Mouse (Mus musculus) midbrain, embryonic 16.5 days (tissue): Measurements from ENCODE around the gene Cdca4. TPM values are rescaled to one million over a fixed set of nuclear protein-coding genes. Genes with fewer than 3 reads are reported as not detected.

Experiments used
- ATAC-seq: fragments of 200-750 bp; cut with Nextera tagmentation; 2 replicates; pipeline ENCODE4 v1.8.0; 2017; ENCODE audit warnings: moderate TSS enrichment
- H3K27ac ChIP-seq: fragments of 300-500 bp; sonication (generic); 2 replicates; pipeline ENCODE4 v1.5.1; 2014; ENCODE audit warnings: mild to moderate bottlenecking, low read length, mixed read lengths
- H3K27me3 ChIP-seq: fragments of 300-500 bp; sonication (generic); 2 replicates; pipeline ENCODE4 v1.6.1; 2014; ENCODE audit warnings: low read depth, low read length, mixed read lengths; ENCODE audit not compliant: control insufficient read depth, insufficient read depth
- H3K36me3 ChIP-seq: fragments of 300-500 bp; sonication (generic); 2 replicates; pipeline ENCODE4 v1.6.1; 2014; ENCODE audit warnings: mild to moderate bottlenecking, low read length, moderate library complexity, mixed read lengths; ENCODE audit not compliant: control insufficient read depth, insufficient read depth
- H3K4me1 ChIP-seq: fragments of 300-500 bp; sonication (generic); 2 replicates; pipeline ENCODE4 v1.6.1; 2014; ENCODE audit warnings: mild to moderate bottlenecking, low read length, mixed read lengths; ENCODE audit not compliant: control insufficient read depth, insufficient read depth
- H3K4me2 ChIP-seq: fragments of 300-500 bp; sonication (generic); 2 replicates; pipeline ENCODE4 v1.6.1; 2014; ENCODE audit warnings: mild to moderate bottlenecking, low read length, mixed read lengths
- H3K4me3 ChIP-seq: fragments of 300-500 bp; sonication (generic); 2 replicates; pipeline ENCODE4 v1.5.1; 2014; ENCODE audit warnings: low read depth, mild to moderate bottlenecking, low read length, moderate library complexity, mixed read lengths
- H3K9ac ChIP-seq: fragments of 300-500 bp; sonication (generic); 2 replicates; pipeline ENCODE4 v1.6.1; 2014; ENCODE audit warnings: low read depth, low read length, mixed read lengths
- H3K9me3 ChIP-seq: fragments of 300-500 bp; sonication (generic); replicated peaks from 2 replicates; pipeline ENCODE4 v1.6.1; 2014; ENCODE audit warnings: mild to moderate bottlenecking, low read length, mixed read lengths; ENCODE audit not compliant: control insufficient read depth, poor library complexity, severe bottlenecking
- WGBS: fragments of 180-500 bp; shearing (Covaris S2); extraction: QIAGEN DNeasy Blood & Tissue Kit; methylation state at CpG from one replicate; pipeline ENCODE4 v1.1.7; 2014; 5-methylcytosine and 5-hydroxymethylcytosine counted together
- polyA plus RNA-seq: library from polyadenylated mRNA; unstranded; fragments of >200 nt; fragmentation: Nextera tagmentation; extraction: Ambion mirVana; gene quantifications from 2 replicates; pipeline ENCODE4 v1.2.1, GENCODE M21; 2015

The Cdca4 gene
- polyA plus RNA-seq, result 32.6 and 37.6 TPM in 2 replicates

DNA sequence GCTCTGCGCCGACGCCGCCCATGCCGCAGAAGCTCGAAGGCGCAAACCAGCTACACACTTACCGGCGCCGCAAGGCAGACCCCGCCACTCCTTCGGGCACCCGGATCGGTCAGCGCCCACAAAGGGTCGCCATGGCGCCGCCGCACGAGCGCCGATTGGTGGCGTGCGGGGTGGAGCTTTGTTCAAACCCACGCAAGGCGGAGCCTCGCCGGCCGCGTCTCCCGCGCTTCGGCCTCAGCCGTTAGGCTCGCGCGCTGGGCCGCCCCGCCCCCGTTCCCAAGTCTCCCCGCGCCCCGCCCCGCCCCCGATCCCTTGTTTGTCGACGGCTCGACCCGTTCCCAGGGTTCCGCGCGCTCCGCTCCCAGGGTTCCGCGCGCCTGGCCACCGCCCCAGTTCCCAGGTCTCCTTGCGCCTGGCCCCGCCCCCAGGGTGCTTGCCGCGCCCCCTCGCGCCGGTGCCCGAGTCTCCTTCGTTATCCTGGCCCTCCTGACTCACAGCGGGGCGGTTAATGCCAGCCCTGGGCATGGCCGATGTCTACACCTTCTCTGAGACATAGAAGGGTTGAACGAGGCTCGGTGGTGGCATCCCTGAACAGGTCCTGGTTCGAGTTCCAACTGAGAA lies at the start of gene Cdca4:
Gene Cdca4 (minus strand): TSS at position 180 of the 621 bp plus-strand sequence.
- no peaks in the 10 kb centered on the region for H3K27me3 ChIP-seq
- H3K36me3 ChIP-seq, result 0 out of 2 replicates have a peak, but pooled peaks cover 2% of the 10 kb centered on the region
- peak within 1 kb of the TSS; percentile 93 for H3K9ac ChIP-seq
- peak; percentile 96 for ATAC-seq
- H3K4me2 ChIP-seq, result peak within 1 kb of the TSS; percentile 97
- peak within 1 kb of the TSS; percentile 89 for H3K4me3 ChIP-seq
- H3K4me1 ChIP-seq, result peaks cover 41% of the 10 kb centered on the region
- H3K27ac ChIP-seq, result peak within 1 kb of the TSS; percentile 86
- H3K9me3 ChIP-seq, result no peaks in the 10 kb centered on the region
- WGBS, result under 1% methylated on average over 47 of the region's 72 CpGs

DNA sequence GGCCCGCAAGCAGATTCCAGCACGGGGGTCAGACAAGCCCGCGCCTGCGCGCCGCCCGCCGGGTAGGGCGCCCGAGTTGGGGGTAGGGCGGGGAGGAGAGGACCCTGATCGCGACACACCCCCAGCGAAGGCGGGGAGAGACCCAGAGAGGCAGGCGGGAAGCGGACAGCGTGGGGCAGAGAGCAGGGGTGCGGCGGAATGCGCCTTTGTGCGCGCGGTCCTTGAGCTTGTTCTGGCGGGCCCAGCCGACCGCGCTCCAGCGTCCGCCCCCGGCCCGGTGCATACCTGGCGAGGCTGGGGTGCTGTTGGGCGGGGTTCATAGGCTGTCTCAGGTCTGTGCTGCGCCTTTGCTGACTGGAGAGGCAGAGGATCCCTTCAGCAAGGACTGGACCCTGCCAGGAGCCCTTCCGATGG lies 48.4 kb upstream of the Cdca4 start:
- peak overlapping the region; percentile 64 for H3K4me2 ChIP-seq
- no peaks in the 10 kb centered on the region for H3K9me3 ChIP-seq
- ATAC-seq, result no peak
- peak overlapping the region; percentile 44; the same call in 1 of the 2 replicates for H3K9ac ChIP-seq
- peaks cover 10% of the 10 kb centered on the region for H3K4me1 ChIP-seq
- no peaks in the 10 kb centered on the region for H3K36me3 ChIP-seq
- peak overlapping the region; percentile 36 for H3K4me3 ChIP-seq
- H3K27ac ChIP-seq, result no peak overlapping the region
- peaks cover 53% of the 10 kb centered on the region for H3K27me3 ChIP-seq
- 2% methylated on average over 36 of the region's 37 CpGs for WGBS

DNA sequence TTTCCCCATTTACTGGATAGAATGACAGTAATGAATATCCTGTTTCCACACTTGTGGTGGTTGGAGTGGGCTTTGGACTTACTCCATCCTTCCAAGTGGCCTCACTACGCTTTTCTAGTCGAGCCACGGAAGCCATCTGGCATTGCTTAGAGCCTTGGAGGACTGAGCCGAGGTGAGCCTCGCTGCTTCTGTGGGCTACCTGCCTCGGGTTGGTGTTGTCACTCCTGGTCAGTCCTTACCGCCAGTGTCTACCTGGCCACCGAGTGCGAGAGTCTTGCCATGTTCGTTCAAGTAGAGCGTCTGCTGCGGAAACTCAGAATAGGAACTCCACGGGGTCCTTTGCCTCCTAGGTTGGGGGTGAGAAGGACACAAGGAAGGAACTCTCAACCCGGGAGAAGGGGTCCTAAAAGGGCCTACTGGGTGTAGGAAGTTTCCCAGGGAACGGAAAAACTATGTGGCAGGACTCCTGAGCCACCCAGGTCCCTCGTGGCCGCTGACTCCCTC lies 47.9 kb upstream of the Cdca4 start:
- Histone ChIP-seq H3K27ac (no peak overlapping the region), H3K9me3 (no peaks in the 10 kb centered on the region), H3K4me2 (peak overlapping the region; percentile 64), H3K9ac (peak overlapping the region; percentile 44; the same call in 1 of the 2 replicates), H3K36me3 (no peaks in the 10 kb centered on the region), H3K27me3 (peaks cover 53% of the 10 kb centered on the region), H3K4me3 (peak overlapping the region; percentile 36), H3K4me1 (peaks cover 10% of the 10 kb centered on the region)
- no peak for ATAC-seq
- 7% methylated on average over 17 of the region's 17 CpGs for WGBS

- no peak overlapping the region for H3K9ac ChIP-seq
- H3K27me3 ChIP-seq, result peaks cover 53% of the 10 kb centered on the region
- no peaks in the 10 kb centered on the region for H3K36me3 ChIP-seq
- H3K9me3 ChIP-seq, result no peaks in the 10 kb centered on the region
- H3K27ac ChIP-seq, result no peak overlapping the region
- ATAC-seq, result no peak
- WGBS, result 6% methylated on average over 28 of the region's 28 CpGs
- peaks cover 10% of the 10 kb centered on the region for H3K4me1 ChIP-seq
- no peak overlapping the region for H3K4me3 ChIP-seq
- H3K4me2 ChIP-seq, result peak overlapping the region; percentile 15; the same call in 1 of the 2 replicates
Measured at GRCm38 (mm10) chr12:112876332-112877072, 47.3 kb upstream of the Cdca4 start.

DNA sequence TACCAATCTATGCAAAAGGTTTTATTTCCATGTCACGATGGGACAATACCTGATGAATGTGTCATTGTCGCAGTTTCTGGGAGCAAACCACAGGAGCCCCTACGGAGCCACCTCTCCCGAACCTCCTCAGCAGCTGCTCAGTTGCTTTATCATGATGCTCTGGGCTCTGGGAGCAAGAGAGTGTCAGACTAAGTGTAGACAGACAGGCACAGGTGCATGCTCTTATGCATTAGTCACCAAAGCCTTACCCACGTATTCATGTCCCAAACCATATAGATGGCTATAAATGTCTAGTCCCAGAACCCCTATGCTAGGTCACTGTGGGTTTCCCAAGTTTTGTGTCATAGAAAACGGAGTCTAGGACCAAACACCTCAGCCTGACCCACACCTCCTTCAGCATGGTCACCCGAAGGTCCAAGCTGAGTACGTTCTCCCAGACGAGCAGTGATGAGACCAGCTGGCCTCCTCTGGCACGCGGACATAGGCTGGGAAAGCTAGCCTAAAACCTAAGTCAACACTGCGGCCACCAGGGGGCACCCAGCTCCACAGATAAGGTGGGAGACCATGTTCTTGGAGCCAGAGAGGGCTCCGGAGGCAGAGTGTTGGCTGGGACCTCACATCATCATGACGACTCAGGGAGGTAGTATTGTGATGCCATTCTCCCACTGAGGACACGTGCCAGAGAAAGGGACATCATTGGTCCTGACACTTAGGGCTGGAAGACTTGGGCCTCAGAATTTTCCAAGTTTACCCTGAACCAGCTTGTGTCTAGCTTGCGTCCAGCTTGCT lies 46.2 kb upstream of the Cdca4 start:
- no peaks in the 10 kb centered on the region for H3K9me3 ChIP-seq
- H3K4me2 ChIP-seq, result no peak overlapping the region
- H3K9ac ChIP-seq, result no peak overlapping the region
- H3K27ac ChIP-seq, result no peak overlapping the region
- no peak overlapping the region for H3K4me3 ChIP-seq
- peaks cover 53% of the 10 kb centered on the region for H3K27me3 ChIP-seq
- 0 out of 2 replicates have a peak, but pooled peaks have one; percentile 25 for ATAC-seq
- WGBS, result 27% methylated on average over 16 of the region's 16 CpGs
- H3K4me1 ChIP-seq, result peaks cover 10% of the 10 kb centered on the region
- H3K36me3 ChIP-seq, result no peaks in the 10 kb centered on the region

DNA sequence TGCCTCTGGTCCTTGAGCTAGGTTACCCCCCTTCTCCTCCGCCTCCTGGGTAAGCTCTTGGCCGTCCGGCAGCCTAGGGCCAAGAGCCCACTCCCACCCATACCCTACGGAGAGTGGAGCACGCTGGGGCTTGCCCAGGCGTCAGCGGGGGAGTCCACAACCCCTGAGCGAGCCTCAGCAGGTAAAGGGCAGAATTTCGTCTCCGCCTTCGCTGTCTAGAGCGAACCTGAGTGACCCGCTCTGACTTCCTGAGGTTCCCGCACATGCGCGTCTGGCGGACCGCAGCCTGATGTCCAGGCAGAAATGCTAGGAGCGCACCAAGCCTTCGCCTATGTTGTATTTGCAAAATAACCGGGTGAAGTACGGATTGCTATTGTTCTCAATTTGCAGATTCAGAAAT lies 45.0 kb upstream of the Cdca4 start:
- H3K27me3 ChIP-seq, result peaks cover 53% of the 10 kb centered on the region
- H3K36me3 ChIP-seq, result no peaks in the 10 kb centered on the region
- peaks cover 11% of the 10 kb centered on the region for H3K4me1 ChIP-seq
- peak overlapping the region; percentile 63 for H3K4me2 ChIP-seq
- H3K9ac ChIP-seq, result no peak overlapping the region
- ATAC-seq, result no peak; the same call in 1 of the 2 replicates
- H3K4me3 ChIP-seq, result peak overlapping the region; percentile 28
- 18% methylated on average over 22 of the region's 22 CpGs for WGBS
- H3K9me3 ChIP-seq, result no peaks in the 10 kb centered on the region
- H3K27ac ChIP-seq, result no peak overlapping the region

- 0 out of 2 replicates have a peak, but pooled peaks have one; percentile 37 for ATAC-seq
- H3K36me3 ChIP-seq, result no peaks in the 10 kb centered on the region
- peaks cover 50% of the 10 kb centered on the region for H3K27me3 ChIP-seq
- H3K4me2 ChIP-seq, result peak overlapping the region; percentile 63
- WGBS, result 24% methylated on average over 18 of the region's 18 CpGs
- H3K4me3 ChIP-seq, result peak overlapping the region; percentile 28
- no peaks in the 10 kb centered on the region for H3K9me3 ChIP-seq
- H3K27ac ChIP-seq, result no peak overlapping the region
- H3K4me1 ChIP-seq, result peaks cover 11% of the 10 kb centered on the region
- no peak overlapping the region for H3K9ac ChIP-seq
Measured at GRCm38 (mm10) chr12:112873452-112874190, 44.4 kb upstream of the Cdca4 start.

- H3K4me2 ChIP-seq, result no peak overlapping the region
- H3K27me3 ChIP-seq, result peaks cover 44% of the 10 kb centered on the region
- H3K4me3 ChIP-seq, result no peak overlapping the region
- no peaks in the 10 kb centered on the region for H3K9me3 ChIP-seq
- H3K4me1 ChIP-seq, result peaks cover 11% of the 10 kb centered on the region
- no peaks in the 10 kb centered on the region for H3K36me3 ChIP-seq
- ATAC-seq, result no peak
- H3K9ac ChIP-seq, result no peak overlapping the region
- WGBS, result 89% methylated on average over 10 of the region's 10 CpGs
- H3K27ac ChIP-seq, result no peak overlapping the region
Measured at GRCm38 (mm10) chr12:112872991-112873390, 43.8 kb upstream of the Cdca4 start.
